Comparison of ENCODE assay signal across 8 mouse cellular contexts in genomic region chr8:10760851-10761693, GRCm38 (mm10).
A peak's percentile ranks its signal among the peaks of the same experiment; 100 is the strongest.
DNase-seq lines count a peak whose midpoint lies in the region; ATAC-seq lines count a peak whose summit lies in the region.

No protein-coding gene starts in this region.

- no peak overlapping the region for H3K9ac ChIP-seq in forebrain, embryonic 15.5 days (replicated peaks)
- H3K9ac ChIP-seq in stomach, embryonic 16.5 days (ENCODE audit: low read length), result peak overlapping the region; percentile 13; the same call in 1 of the 2 replicates

- no peaks in the 10 kb centered on the region for H3K9me3 ChIP-seq in forebrain, embryonic 15.5 days
- no peaks in the 10 kb centered on the region for H3K9me3 ChIP-seq in stomach, embryonic 16.5 days (replicated peaks; ENCODE audit: control insufficient read depth, low read length)

- peaks cover 26% of the 10 kb centered on the region for H3K4me1 ChIP-seq in forebrain, embryonic 15.5 days
- peaks cover 19% of the 10 kb centered on the region for H3K4me1 ChIP-seq in stomach, embryonic 16.5 days (ENCODE audit: control insufficient read depth, insufficient read depth, low read length)

- no peaks in the 10 kb centered on the region for H3K36me3 ChIP-seq in forebrain, embryonic 15.5 days
- no peaks in the 10 kb centered on the region for H3K36me3 ChIP-seq in stomach, embryonic 16.5 days (ENCODE audit: control insufficient read depth, insufficient read depth, low read length)

- H3K4me3 ChIP-seq in forebrain, embryonic 15.5 days, result no peak overlapping the region
- H3K4me3 ChIP-seq in stomach, embryonic 16.5 days (replicated peaks; ENCODE audit: low read length), result no peak overlapping the region

- H3K4me2 ChIP-seq in forebrain, embryonic 15.5 days (replicated peaks), result peak overlapping the region; percentile 7
- peak overlapping the region; percentile 10; the same call in 1 of the 2 replicates for H3K4me2 ChIP-seq in stomach, embryonic 16.5 days (ENCODE audit: low read depth, low read length)

- peak; percentile 9 for DNase-seq in ovary, postnatal 10 days (ENCODE audit: low spot score)
- no peak for DNase-seq in ovary, adult 18-20 months (ENCODE audit: low spot score)
- DNase-seq in heart, postnatal 4 days, result peak; percentile 41
- DNase-seq in kidney, postnatal 36 days, result peak; percentile 35 to 37
- DNase-seq in lung, postnatal 14 days, result peak; percentile 41
- DNase-seq in spleen, postnatal 10 days (ENCODE audit: low spot score in 2 of 2), result no peak

- 2% methylated on average over 17 of the region's 17 CpGs for WGBS in forebrain, embryonic 15.5 days
- 9% methylated on average over 17 of the region's 17 CpGs for WGBS in stomach, embryonic 16.5 days

- no peaks in the 10 kb centered on the region for H3K27me3 ChIP-seq in forebrain, embryonic 15.5 days
- H3K27me3 ChIP-seq in stomach, embryonic 16.5 days (ENCODE audit: control insufficient read depth, insufficient read depth, low read length), result no peaks in the 10 kb centered on the region

- peak overlapping the region; percentile 88 for H3K27ac ChIP-seq in forebrain, embryonic 15.5 days (replicated peaks)
- peak overlapping the region; percentile 83 for H3K27ac ChIP-seq in stomach, embryonic 16.5 days (ENCODE audit: low read length)

- peak; percentile 94 for ATAC-seq in forebrain, embryonic 15.5 days (replicated peaks)
- ATAC-seq in stomach, embryonic 16.5 days (ENCODE audit: insufficient read depth, low FRiP score), result peak; percentile 91

Comparison
In these comparisons a context has a peak if more than half of its experiments do, and no peak if none do; other contexts are left out.
1. DNase-seq: peak in ovary, postnatal 10 days (single experiment), heart, postnatal 4 days (single experiment), kidney, postnatal 36 days (2 of 2) and lung, postnatal 14 days (single experiment); none in ovary, adult 18-20 months (single experiment) and spleen, postnatal 10 days (0 of 2).